In genomic region chr12:76306852-76307561, GRCm38 (mm10) we compare ENCODE assay signal across 11 mouse cellular contexts. TPM values are rescaled to one million over a fixed set of nuclear protein-coding genes. Genes with fewer than 3 reads are reported as not detected.
A peak's percentile ranks its signal among the peaks of the same experiment; 100 is the strongest.
DNase-seq lines count a peak whose midpoint lies in the region; ATAC-seq and TF ChIP-seq lines count a peak whose summit lies in the region.
"Had no signal": no experiment of that assay in that cellular context is flagged by ENCODE, and none has a peak within 500 bp of the region (broad histone marks: within the 10 kb centered on the region; RNA-seq: fewer than 3 reads in every experiment).

No protein-coding gene starts in this region.

- no peak overlapping the region for H3K4me2 ChIP-seq in embryonic facial prominence, embryonic 11.5 days (ENCODE audit: low read depth, low read length)
- no peak overlapping the region for H3K4me2 ChIP-seq in heart, embryonic 15.5 days
- H3K4me2 ChIP-seq: midbrain, embryonic 12.5 days had no signal

- H3K36me3 ChIP-seq in embryonic facial prominence, embryonic 11.5 days (replicated peaks; ENCODE audit: control insufficient read depth, insufficient read depth, low read depth, low read length) = no peaks in the 10 kb centered on the region; the same call in 1 of the 2 replicates
- peaks cover 90% of the 10 kb centered on the region for H3K36me3 ChIP-seq in embryonic facial prominence, embryonic 10.5 days (replicated peaks)
- H3K36me3 ChIP-seq in heart, embryonic 15.5 days = 0 out of 2 replicates have a peak, but pooled peaks cover 5% of the 10 kb centered on the region

- no peak overlapping the region for H3K4me3 ChIP-seq in embryonic facial prominence, embryonic 11.5 days (ENCODE audit: low read depth, low read length)
- no peak overlapping the region for H3K4me3 ChIP-seq in embryonic facial prominence, embryonic 10.5 days
- H3K4me3 ChIP-seq in layer of hippocampus, adult 2 months = no peak overlapping the region
- no peak overlapping the region for H3K4me3 ChIP-seq in heart, embryonic 15.5 days
- H3K4me3 ChIP-seq: midbrain, embryonic 12.5 days had no signal

- 88% methylated on average over 9 of the region's 9 CpGs for WGBS in embryonic facial prominence, embryonic 11.5 days
- WGBS in embryonic facial prominence, embryonic 10.5 days = 91% methylated on average over 9 of the region's 9 CpGs
- 56% methylated on average over 9 of the region's 9 CpGs for WGBS in heart, embryonic 15.5 days

- no peak overlapping the region for H3K27ac ChIP-seq in embryonic facial prominence, embryonic 11.5 days (replicated peaks; ENCODE audit: low read depth, low read length)
- no peak overlapping the region for H3K27ac ChIP-seq in embryonic facial prominence, embryonic 10.5 days (replicated peaks)
- peak overlapping the region; percentile 72; the same call in 1 of the 2 replicates for H3K27ac ChIP-seq in layer of hippocampus, adult 2 months
- peak overlapping the region; percentile 57 for H3K27ac ChIP-seq in heart, embryonic 15.5 days
- H3K27ac ChIP-seq: midbrain, embryonic 12.5 days had no signal

- no peak overlapping the region for H3K9ac ChIP-seq in embryonic facial prominence, embryonic 11.5 days (replicated peaks; ENCODE audit: low read length)
- H3K9ac ChIP-seq in heart, embryonic 15.5 days = no peak overlapping the region
- H3K9ac ChIP-seq: midbrain, embryonic 12.5 days had no signal

- H3K4me1 ChIP-seq in embryonic facial prominence, embryonic 11.5 days (ENCODE audit: control insufficient read depth, insufficient read depth, low read length) = no peaks in the 10 kb centered on the region
- H3K4me1 ChIP-seq in embryonic facial prominence, embryonic 10.5 days = peaks cover 7% of the 10 kb centered on the region; the same call in 1 of the 2 replicates
- H3K4me1 ChIP-seq in heart, embryonic 15.5 days (replicated peaks) = peaks cover 34% of the 10 kb centered on the region

- peak; percentile 41; the same call in 1 of the 2 replicates for ATAC-seq in embryonic facial prominence, embryonic 11.5 days (replicated peaks; ENCODE audit: insufficient number of reproducible peaks, low FRiP score, low TSS enrichment, low read depth)
- no peak for ATAC-seq in heart, embryonic 15.5 days (replicated peaks; ENCODE audit: insufficient number of reproducible peaks, insufficient read depth, low FRiP score, low read depth)
- no peak for ATAC-seq in CD4-positive, CD25-positive, alpha-beta regulatory T cell, adult 4 months
- ATAC-seq: forebrain, embryonic 16.5 days had no signal

- no peaks in the 10 kb centered on the region for H3K9me3 ChIP-seq in embryonic facial prominence, embryonic 11.5 days (replicated peaks; ENCODE audit: control insufficient read depth, low read length)
- H3K9me3 ChIP-seq in embryonic facial prominence, embryonic 10.5 days = no peaks in the 10 kb centered on the region
- H3K9me3 ChIP-seq in heart, embryonic 15.5 days (replicated peaks) = no peaks in the 10 kb centered on the region
- H3K9me3 ChIP-seq: midbrain, embryonic 12.5 days had no signal

- DNase-seq in embryonic facial prominence, embryonic 11.5 days (ENCODE audit: low spot score) = no peak
- DNase-seq in embryonic facial prominence, embryonic 10.5 days (ENCODE audit: low spot score) = no peak
- DNase-seq in layer of hippocampus, adult 2 months (ENCODE audit: low spot score in 2 of 2) = no peak
- DNase-seq in layer of hippocampus, postnatal 10 days (ENCODE audit: low spot score in 2 of 2) = no peak
- DNase-seq in lung, postnatal 10 days = peak; percentile 22
- no peak for DNase-seq in cerebellum, adult 11-12 months
- DNase-seq: adrenal gland, postnatal 36 days had no signal

- no peak for TF ChIP-seq CTCF in layer of hippocampus, adult 2 months (conservative IDR thresholded peaks at IDR 0.05)

- H3K27me3 ChIP-seq in embryonic facial prominence, embryonic 11.5 days (ENCODE audit: control insufficient read depth, insufficient read depth, low read length) = no peaks in the 10 kb centered on the region
- no peaks in the 10 kb centered on the region for H3K27me3 ChIP-seq in embryonic facial prominence, embryonic 10.5 days (replicated peaks; ENCODE audit: low read depth, poor library complexity, severe bottlenecking)
- no peaks in the 10 kb centered on the region for H3K27me3 ChIP-seq in heart, embryonic 15.5 days
- H3K27me3 ChIP-seq: midbrain, embryonic 12.5 days had no signal

RNA-seq across cellular contexts. Expression of gene Akap5, which starts 17.7 kb away (rescaled TPM):
- 1.9 and 2.0 TPM in 2 replicates for polyA plus RNA-seq in embryonic facial prominence, embryonic 11.5 days (2014; fragmentation: Nextera tagmentation; extraction: Ambion mirVana)
- 2.3 and 2.7 TPM in 2 replicates for polyA plus RNA-seq in embryonic facial prominence, embryonic 10.5 days (2016; fragmentation: Nextera tagmentation; extraction: Ambion mirVana)
- 10 to 100 TPM; 61.5 to 63.0 TPM for total RNA-seq in layer of hippocampus, adult 2 months (2021)
- 10 to 100 TPM; 48.9 to 52.7 TPM for total RNA-seq in layer of hippocampus, postnatal 10 days (2021)
- polyA plus RNA-seq in heart, embryonic 15.5 days (2015; fragmentation: Nextera tagmentation; extraction: Ambion mirVana) = 2.9 and 4.0 TPM in 2 replicates
- polyA plus RNA-seq in CD4-positive, CD25-positive, alpha-beta regulatory T cell, adult 4 months (2017; shearing (Covaris generic)) = 1 to 10 TPM; 3.3 to 3.8 TPM

RNA-seq across cellular contexts. Expression of gene Mthfd1, which starts 51.9 kb away (rescaled TPM):
- polyA plus RNA-seq in embryonic facial prominence, embryonic 11.5 days (2014; fragmentation: Nextera tagmentation; extraction: Ambion mirVana) = 85.5 and 85.8 TPM in 2 replicates
- 106 and 117 TPM in 2 replicates for polyA plus RNA-seq in embryonic facial prominence, embryonic 10.5 days (2016; fragmentation: Nextera tagmentation; extraction: Ambion mirVana)
- 10 to 100 TPM; 42.6 to 47.5 TPM for total RNA-seq in layer of hippocampus, adult 2 months (2021)
- 10 to 100 TPM; 40.6 to 44.0 TPM for total RNA-seq in layer of hippocampus, postnatal 10 days (2021)
- polyA plus RNA-seq in heart, embryonic 15.5 days (2015; fragmentation: Nextera tagmentation; extraction: Ambion mirVana) = 35.1 and 44.4 TPM in 2 replicates
- polyA plus RNA-seq in CD4-positive, CD25-positive, alpha-beta regulatory T cell, adult 4 months (2017; shearing (Covaris generic)) = 10 to 100 TPM; 28.2 to 43.5 TPM

Comparison
In these comparisons a context has a peak if more than half of its experiments do, and no peak if none do; other contexts are left out.
1. H3K27ac ChIP-seq: peak in layer of hippocampus, adult 2 months (single experiment) and heart, embryonic 15.5 days (single experiment); none in embryonic facial prominence, embryonic 11.5 days (single experiment) and embryonic facial prominence, embryonic 10.5 days (single experiment).